Mouse (Mus musculus): ENCODE results near the gene Tnfsf11. TPM values are rescaled to one million over a fixed set of nuclear protein-coding genes. Genes with fewer than 3 reads are reported as not detected.

The Tnfsf11 gene
- total RNA-seq, 2 experiments from 2014 or later = not detected

- DNase-seq (ENCODE audit: low spot score in 2 of 2) = no peak
Observed at GRCm38 (mm10) chr14:78288903-78289302, 18.9 kb downstream of the Tnfsf11 start.

GRCm38 (mm10) chr14:78287906-78288800, 19.7 kb downstream of the Tnfsf11 start:
- DNase-seq (ENCODE audit: low spot score in 2 of 2) = no peak

GRCm38 (mm10) chr14:78286011-78286548, 21.8 kb downstream of the Tnfsf11 start:
- DNase-seq (ENCODE audit: low spot score in 2 of 2) = no peak

GRCm38 (mm10) chr14:78282490-78282889, 25.4 kb downstream of the Tnfsf11 start:
- no peak for DNase-seq (ENCODE audit: low spot score in 2 of 2)

GRCm38 (mm10) chr14:78276395-78276930, 31.4 kb downstream of the Tnfsf11 start:
- DNase-seq (ENCODE audit: low spot score in 2 of 2) = no peak

- DNase-seq (ENCODE audit: low spot score in 2 of 2) = no peak
Observed at GRCm38 (mm10) chr14:78274851-78275250, 33.0 kb downstream of the Tnfsf11 start.

- DNase-seq (ENCODE audit: low spot score in 2 of 2) = no peak
Observed at GRCm38 (mm10) chr14:78274146-78274545, 33.7 kb downstream of the Tnfsf11 start.

- peak; percentile 24 to 56 for DNase-seq (ENCODE audit: low spot score in 2 of 2)
Observed at GRCm38 (mm10) chr14:78273571-78273970, 34.3 kb downstream of the Tnfsf11 start.

GRCm38 (mm10) chr14:78264876-78265275, 43.0 kb downstream of the Tnfsf11 start:
- no peak for DNase-seq (ENCODE audit: low spot score in 2 of 2)

- no peak for DNase-seq (ENCODE audit: low spot score in 2 of 2)
Observed at GRCm38 (mm10) chr14:78262596-78262995, 45.2 kb downstream of the Tnfsf11 start.

- no peak for DNase-seq (ENCODE audit: low spot score in 2 of 2)
Observed at GRCm38 (mm10) chr14:78261246-78261645, 46.6 kb downstream of the Tnfsf11 start.

- DNase-seq (ENCODE audit: low spot score in 2 of 2) = no peak
Observed at GRCm38 (mm10) chr14:78254017-78254416, 53.8 kb downstream of the Tnfsf11 start.

- no peak for DNase-seq (ENCODE audit: low spot score in 2 of 2)
Observed at GRCm38 (mm10) chr14:78246601-78247000, 61.2 kb downstream of the Tnfsf11 start.

GRCm38 (mm10) chr14:78244811-78245210, 63.0 kb downstream of the Tnfsf11 start:
- DNase-seq (ENCODE audit: low spot score in 2 of 2) = no peak

GRCm38 (mm10) chr14:78239346-78239745, 68.5 kb downstream of the Tnfsf11 start:
- DNase-seq (ENCODE audit: low spot score in 2 of 2) = no peak

- DNase-seq (ENCODE audit: low spot score in 2 of 2) = no peak
Observed at GRCm38 (mm10) chr14:78237238-78237637, 70.6 kb downstream of the Tnfsf11 start.

- peak; percentile 11 to 48 for DNase-seq (ENCODE audit: low spot score in 2 of 2)
Observed at GRCm38 (mm10) chr14:78236144-78236543, 71.7 kb downstream of the Tnfsf11 start.

- no peak for DNase-seq (ENCODE audit: low spot score in 2 of 2)
Observed at GRCm38 (mm10) chr14:78235296-78235695, 72.5 kb downstream of the Tnfsf11 start.

GRCm38 (mm10) chr14:78229012-78229411, 78.8 kb downstream of the Tnfsf11 start:
- no peak for DNase-seq (ENCODE audit: low spot score in 2 of 2)

Data from adrenal gland, postnatal 4 days (tissue).